Mouse (Mus musculus): ENCODE data around the gene Mfap3.

- TF ChIP-seq CTCF (IDR thresholded peaks at IDR 0.05; ENCODE audit: extremely low read depth, insufficient read depth, low read length) (peak; percentile 68), POLR2A (IDR thresholded peaks at IDR 0.05; ENCODE audit: extremely low read depth, insufficient read depth, low read length) (no peak)
Observed at GRCm38 (mm10) chr11:57475119-57475518, 43.3 kb upstream of the Mfap3 start.
